Mouse (Mus musculus) WW6 (cell line): ENCODE measurements around the gene Cacna1d.
A peak's percentile ranks its signal among the peaks of the same experiment; 100 is the strongest.

ENCODE experiments used
- DNase-seq: peaks from one replicate; pipeline ENCODE4 v3.0.0-alpha.2; 2013; ENCODE audit warnings: low read depth, low spot score

Gene Cacna1d

DNA sequence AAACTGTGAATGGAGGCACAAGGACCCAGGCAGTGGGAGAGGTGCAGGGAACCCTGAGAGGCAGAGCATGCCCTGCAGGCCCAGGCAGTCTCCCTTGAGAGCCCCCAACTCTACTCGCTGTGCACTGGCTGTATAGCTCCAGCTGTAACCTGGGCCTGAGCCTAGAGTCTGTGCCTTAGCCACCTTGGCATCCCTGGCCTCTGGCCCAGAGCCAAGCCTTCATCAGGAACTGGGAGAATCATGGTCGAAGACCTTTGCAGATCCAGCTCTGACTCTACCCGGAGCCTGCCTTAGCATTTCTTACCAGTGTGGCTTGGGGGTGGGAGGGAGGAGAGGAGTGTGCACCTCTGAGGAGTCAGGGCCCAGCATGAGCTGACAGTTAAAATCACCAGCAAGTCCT is 322.4 kb downstream of the Cacna1d start:
- no peak for DNase-seq

- no peak for DNase-seq
Measured at GRCm38 (mm10) chr14:30168387-30168786, 322.9 kb downstream of the Cacna1d start.

GRCm38 (mm10) chr14:30167606-30168005 is 323.6 kb downstream of the Cacna1d start:
- DNase-seq, result no peak

- DNase-seq, result no peak
Measured at GRCm38 (mm10) chr14:30166036-30166435, 325.2 kb downstream of the Cacna1d start.

DNA sequence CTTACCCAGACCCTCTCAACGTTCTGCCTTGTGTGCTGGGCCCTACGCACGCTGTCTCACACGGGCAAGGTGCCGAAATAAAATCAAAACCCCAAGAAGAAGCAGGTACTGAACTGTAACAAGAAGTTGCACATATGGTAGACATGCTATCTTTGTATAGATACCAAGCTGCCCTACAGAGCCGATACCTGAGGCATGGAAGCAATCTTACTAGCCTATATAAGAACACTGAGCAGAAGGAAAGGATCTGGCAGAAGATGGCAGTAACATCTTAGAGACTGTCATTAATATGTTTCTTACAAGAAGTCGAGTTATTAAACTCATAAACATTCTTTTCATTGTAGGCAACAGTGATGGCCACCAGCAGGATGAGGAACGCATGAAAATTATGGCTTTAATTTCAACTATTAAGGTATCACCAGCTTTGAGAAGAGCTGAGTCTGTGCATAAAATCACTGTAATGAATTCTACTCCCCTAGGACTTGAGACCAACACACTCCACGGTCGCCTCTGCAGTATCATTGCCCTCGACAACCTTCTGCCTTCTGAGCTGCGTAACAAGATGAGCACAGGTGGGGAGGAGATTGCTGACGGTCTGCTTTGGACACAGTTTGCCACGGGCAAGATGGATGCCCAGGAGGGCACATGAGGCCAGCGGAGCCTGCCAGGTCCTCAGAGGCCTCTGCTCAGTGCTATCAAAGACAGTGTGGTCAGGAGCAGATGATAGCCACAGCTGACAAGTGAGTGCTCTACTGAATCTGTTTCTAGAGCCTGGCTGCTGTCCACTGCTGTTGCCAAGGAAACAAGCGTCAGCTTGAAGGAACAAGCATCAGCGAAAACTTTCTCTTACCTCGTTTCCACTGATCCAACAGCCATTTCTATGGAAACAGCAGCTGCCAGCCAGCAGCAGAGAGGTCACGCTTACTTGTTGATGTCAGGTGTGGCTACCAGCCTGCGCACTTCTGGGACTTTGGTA is 327.2 kb downstream of the Cacna1d start:
- no peak for DNase-seq

DNA sequence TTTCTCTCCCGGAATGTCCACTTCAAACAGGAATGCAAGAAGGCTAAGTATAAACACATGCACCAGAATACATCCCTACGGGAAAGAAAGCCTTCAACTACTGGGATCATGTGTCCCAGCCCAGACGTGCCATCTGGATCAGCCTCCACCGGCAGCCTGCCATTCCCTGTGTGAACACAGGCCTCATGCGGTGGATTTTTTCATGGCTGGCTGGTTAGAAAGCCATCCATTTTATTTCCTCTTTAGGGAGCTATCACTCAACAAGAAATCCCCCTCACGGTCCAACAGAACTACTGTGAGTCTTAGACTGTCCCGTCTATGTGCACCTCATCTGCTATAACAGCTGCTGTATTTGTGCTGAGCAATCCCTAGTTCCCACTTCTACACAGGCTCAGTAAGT is 343.5 kb downstream of the Cacna1d start:
- DNase-seq, result no peak

- DNase-seq, result no peak
Measured at GRCm38 (mm10) chr14:30138379-30138964, 352.8 kb downstream of the Cacna1d start.

GRCm38 (mm10) chr14:30137961-30138360 is 353.3 kb downstream of the Cacna1d start:
- no peak for DNase-seq

- peak; percentile 61 for DNase-seq
Measured at GRCm38 (mm10) chr14:30136965-30137364, 354.3 kb downstream of the Cacna1d start.

- no peak for DNase-seq
Measured at GRCm38 (mm10) chr14:30135351-30135750, 355.9 kb downstream of the Cacna1d start.

DNA sequence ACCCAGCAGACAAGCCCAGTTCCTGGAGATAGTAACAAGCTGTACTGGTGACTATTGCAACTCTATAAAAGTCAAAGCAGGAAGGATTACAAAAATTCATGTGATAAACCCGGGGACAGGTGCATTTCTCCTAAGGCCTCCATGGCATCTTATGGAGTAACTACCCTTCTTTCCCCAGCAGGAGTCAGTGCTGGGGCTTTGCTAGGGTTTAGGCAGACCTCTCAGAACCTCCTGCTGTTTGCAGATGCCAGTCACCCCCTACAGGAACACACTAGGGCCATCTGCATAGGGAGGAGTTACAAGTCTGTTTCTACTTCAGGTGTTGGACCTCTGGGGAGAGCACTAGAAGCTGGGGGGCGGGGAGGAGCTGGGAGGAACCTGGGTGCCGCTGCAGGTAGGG is 357.6 kb downstream of the Cacna1d start:
- peak; percentile 34 for DNase-seq

GRCm38 (mm10) chr14:30131256-30131655 is 360.0 kb downstream of the Cacna1d start:
- no peak for DNase-seq

DNA sequence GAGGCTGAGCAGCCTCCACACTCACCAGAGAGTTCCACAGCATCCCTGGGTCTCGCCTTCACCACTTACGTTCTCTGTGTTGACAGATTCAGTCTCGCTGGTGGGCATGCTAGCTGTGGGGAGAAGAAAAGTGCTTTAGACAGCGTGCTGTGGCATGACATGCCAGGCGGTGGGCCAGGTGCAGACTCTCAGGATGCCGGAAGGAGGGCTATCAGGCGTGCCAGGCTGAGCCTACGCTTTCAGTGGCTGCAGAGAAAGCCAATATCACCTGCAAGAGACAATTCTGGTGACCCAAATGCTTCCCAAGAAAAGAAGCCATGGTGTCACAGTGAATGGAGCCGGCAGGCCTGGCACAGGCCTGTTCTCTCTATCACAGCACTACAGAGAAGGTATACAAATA is 361.2 kb downstream of the Cacna1d start:
- no peak for DNase-seq

DNA sequence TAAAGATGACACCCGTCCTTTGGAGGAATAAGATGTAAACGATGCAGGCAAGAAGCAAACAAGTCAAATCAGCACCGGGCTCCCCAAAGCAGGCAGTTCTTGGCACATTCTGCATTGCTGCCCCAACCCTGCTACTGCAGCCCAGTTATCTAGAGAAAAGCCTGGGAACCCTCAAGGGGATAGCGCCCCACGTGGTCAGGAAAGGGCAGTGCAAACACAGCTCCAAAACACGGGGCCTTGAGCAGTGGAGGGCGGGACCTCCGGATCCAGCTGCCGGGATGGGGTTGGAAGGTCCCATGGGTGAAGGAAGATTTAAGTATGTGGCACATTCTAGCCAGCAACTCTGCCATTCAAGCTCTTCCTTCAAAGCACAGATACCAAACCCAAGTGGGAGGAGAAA is 361.9 kb downstream of the Cacna1d start:
- DNase-seq, result no peak

DNA sequence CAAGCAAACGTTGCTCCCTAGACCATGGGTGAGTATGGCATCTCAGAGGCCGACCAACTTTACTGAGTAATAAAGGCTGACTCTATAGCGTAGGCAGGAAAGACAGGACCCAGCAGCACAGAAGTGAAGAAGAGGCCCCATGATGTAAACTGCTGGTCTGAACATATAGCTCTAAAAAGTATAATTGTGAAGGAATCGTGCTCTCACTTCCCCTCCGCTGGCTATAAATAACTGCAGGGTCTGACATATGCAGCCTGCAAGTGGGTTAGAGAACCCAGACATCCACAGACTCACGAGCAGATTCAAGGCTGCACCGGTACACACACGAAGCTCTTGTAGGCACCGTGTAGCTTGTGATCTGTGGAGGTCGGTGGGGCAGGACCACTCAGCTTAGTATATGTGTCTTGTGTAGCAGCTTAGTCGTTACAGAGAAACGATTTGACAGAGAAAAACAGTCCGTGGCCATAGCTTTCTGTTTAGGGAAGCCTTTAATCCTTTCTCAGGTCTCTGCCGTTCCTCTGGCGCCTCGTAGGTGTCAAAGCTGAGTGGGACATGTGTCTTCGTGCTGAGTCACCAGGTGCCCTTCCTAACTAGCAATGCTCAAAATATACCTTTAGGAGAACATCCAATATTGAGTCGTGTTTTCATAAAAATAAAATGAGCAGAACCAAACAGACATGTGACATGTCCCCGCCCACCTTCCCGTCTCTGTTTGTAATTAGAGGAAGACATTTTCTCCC is 366.1 kb downstream of the Cacna1d start:
- DNase-seq, result no peak

DNA sequence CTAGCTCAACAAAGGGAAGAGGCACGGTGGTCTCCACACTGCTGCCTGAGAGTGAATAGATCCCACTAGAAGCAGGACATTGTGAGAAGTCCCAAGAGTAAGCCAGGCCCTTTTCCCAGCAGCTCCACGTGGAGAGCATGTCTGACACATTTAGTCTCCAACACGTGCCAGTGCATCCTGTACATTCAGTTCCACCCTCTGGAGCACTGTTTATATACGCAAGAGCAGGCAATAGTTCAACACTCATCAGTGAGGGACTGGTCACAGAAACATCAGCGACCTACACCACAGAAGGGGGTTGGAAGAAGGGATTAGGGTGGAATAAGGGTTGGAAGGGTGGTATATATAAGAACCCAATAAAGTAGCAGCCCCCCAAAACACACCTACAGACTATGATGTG is 371.2 kb downstream of the Cacna1d start:
- DNase-seq, result no peak

DNA sequence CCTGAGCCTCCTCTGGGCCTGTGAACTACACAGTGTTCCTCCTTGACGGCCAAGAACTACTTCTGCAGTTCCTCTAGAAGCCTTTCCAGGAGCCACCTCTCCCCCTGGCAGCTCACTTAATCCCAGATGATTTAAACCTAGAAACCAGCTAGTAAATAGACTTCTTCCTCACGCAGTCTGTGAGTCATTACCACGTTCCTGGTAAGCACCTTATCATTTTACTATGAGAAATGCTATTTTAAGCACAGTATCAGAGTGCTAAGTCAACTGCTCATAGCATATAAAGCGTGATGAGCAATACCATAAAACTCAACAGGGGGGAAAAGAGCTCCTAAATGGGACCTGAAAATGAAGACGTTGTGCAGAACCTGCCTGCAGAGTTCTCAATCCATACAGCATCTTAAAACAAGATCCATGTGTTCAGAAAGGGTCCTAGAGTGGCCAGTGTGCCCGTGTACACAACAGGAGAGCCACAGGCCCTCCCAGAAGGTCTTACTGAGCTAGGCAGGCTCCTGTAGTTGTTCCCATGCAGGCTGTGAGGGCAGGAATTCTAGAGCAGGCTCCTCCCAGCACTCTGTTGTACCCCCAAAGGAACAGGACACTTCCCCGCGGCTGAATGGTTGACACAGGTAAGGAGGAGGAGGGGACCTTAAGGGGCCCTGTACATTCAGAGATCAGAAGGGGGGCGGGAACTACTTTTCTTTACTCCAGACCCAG is 377.7 kb downstream of the Cacna1d start:
- DNase-seq, result no peak

- DNase-seq, result no peak
Measured at GRCm38 (mm10) chr14:30109079-30109478, 382.2 kb downstream of the Cacna1d start.

DNA sequence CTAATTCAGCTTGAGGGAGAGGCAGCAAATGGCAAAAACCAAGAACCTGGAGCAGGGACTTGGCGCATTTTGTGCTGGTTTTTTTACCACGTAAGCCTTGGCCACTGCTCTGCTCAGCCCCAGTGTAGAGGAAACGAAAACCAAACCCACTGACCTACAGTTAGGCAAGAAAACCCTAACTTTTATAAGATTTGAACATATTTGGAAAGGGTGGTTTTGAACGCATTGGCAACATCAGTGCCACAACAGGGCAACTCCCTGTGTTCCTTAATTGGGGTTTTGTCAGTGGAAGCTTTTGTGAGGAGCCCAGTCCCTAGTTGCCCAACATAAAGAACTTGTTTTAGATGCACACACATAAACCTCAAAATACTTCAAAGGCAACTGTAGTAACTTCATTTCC is 384.7 kb downstream of the Cacna1d start:
- DNase-seq, result no peak

DNA sequence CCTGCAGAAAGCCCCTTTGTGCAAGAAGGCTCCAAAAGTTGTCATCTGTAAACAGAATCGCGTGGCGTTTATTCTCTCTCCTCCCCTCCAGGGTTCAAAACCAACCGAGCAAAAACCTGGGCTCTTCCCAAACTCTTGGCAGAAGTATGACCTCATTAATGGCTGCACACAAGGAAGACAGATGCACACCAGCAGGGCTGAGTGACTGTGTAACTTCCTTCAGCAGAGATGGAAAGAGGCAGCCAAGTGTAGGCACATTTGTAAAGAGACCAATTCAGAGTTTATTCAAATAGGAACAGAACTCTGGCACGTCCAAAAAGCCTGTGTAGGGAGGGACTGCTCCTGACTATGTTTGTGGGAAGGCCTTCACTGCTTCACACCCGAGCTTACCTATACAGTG is 385.7 kb downstream of the Cacna1d start:
- DNase-seq, result no peak

GRCm38 (mm10) chr14:30103946-30104536 is 387.2 kb downstream of the Cacna1d start:
- DNase-seq, result no peak
